8 mouse cellular contexts compared by ENCODE assay signal in genomic region chr5:115509790-115510689, GRCm38 (mm10). TPM values are rescaled to one million over a fixed set of nuclear protein-coding genes. Genes with fewer than 3 reads are reported as not detected.
DNase-seq lines count a peak whose midpoint lies in the region; ATAC-seq and TF ChIP-seq lines count a peak whose summit lies in the region.

No protein-coding gene starts in this region.

- H3K4me3 ChIP-seq in layer of hippocampus, adult 2 months = peak overlapping the region; percentile 94; the same call in 1 of the 2 replicates
- H3K4me3 ChIP-seq in embryonic facial prominence, embryonic 14.5 days (ENCODE audit: low read depth, low read length) = peak overlapping the region; percentile 92
- H3K4me3 ChIP-seq in intestine, embryonic 16.5 days (ENCODE audit: low read length) = peak overlapping the region; percentile 89; the same call in 1 of the 2 replicates

- TF ChIP-seq CTCF in layer of hippocampus, adult 2 months (conservative IDR thresholded peaks at IDR 0.05) = no peak

- peak overlapping the region; percentile 87 for H3K27ac ChIP-seq in layer of hippocampus, adult 2 months
- H3K27ac ChIP-seq in embryonic facial prominence, embryonic 14.5 days (replicated peaks; ENCODE audit: low read depth, low read length) = peak overlapping the region; percentile 65
- peak overlapping the region; percentile 65 for H3K27ac ChIP-seq in intestine, embryonic 16.5 days (ENCODE audit: low read length)

- H3K4me2 ChIP-seq in embryonic facial prominence, embryonic 14.5 days (ENCODE audit: low read depth, low read length) = peak overlapping the region; percentile 94
- peak overlapping the region; percentile 89 for H3K4me2 ChIP-seq in intestine, embryonic 16.5 days (ENCODE audit: low read depth, low read length)

- 49% methylated on average over 15 of the region's 15 CpGs for WGBS in embryonic facial prominence, embryonic 14.5 days
- WGBS in intestine, embryonic 16.5 days = 70% methylated on average over 15 of the region's 15 CpGs

- no peaks in the 10 kb centered on the region for H3K27me3 ChIP-seq in embryonic facial prominence, embryonic 14.5 days (replicated peaks; ENCODE audit: control insufficient read depth, insufficient read depth, low read length)
- H3K27me3 ChIP-seq in intestine, embryonic 16.5 days (replicated peaks; ENCODE audit: control insufficient read depth, insufficient read depth, low read length) = no peaks in the 10 kb centered on the region

- no peak for ATAC-seq in embryonic facial prominence, embryonic 14.5 days (ENCODE audit: low read depth)
- no peak for ATAC-seq in intestine, embryonic 16.5 days
- peak; percentile 58 for ATAC-seq in monocyte, adult 5-6 weeks (replicated peaks; ENCODE audit: insufficient number of reproducible peaks, low FRiP score, low TSS enrichment, poor library complexity, severe bottlenecking)

- no peaks in the 10 kb centered on the region for H3K9me3 ChIP-seq in embryonic facial prominence, embryonic 14.5 days (ENCODE audit: control insufficient read depth, low read length)
- no peaks in the 10 kb centered on the region for H3K9me3 ChIP-seq in intestine, embryonic 16.5 days (ENCODE audit: control insufficient read depth, low read length)

- peaks cover 38% of the 10 kb centered on the region for H3K4me1 ChIP-seq in embryonic facial prominence, embryonic 14.5 days (ENCODE audit: control insufficient read depth, insufficient read depth, low read length)
- H3K4me1 ChIP-seq in intestine, embryonic 16.5 days (ENCODE audit: control insufficient read depth, insufficient read depth, low read length) = peaks cover 49% of the 10 kb centered on the region

- peak overlapping the region; percentile 92 for H3K9ac ChIP-seq in embryonic facial prominence, embryonic 14.5 days (ENCODE audit: low read depth, low read length)
- peak overlapping the region; percentile 96 for H3K9ac ChIP-seq in intestine, embryonic 16.5 days (ENCODE audit: low read depth, low read length)

- no peak for DNase-seq in layer of hippocampus, adult 2 months (ENCODE audit: low spot score in 2 of 2)
- DNase-seq in layer of hippocampus, postnatal 25 days (ENCODE audit: extremely low spot score in 1 of 2, low spot score in 1 of 2) = no peak
- DNase-seq in embryonic facial prominence, embryonic 14.5 days (ENCODE audit: low spot score) = peak; percentile 42
- DNase-seq in spleen, postnatal 4 days (ENCODE audit: low spot score in 2 of 2) = no peak
- DNase-seq in spleen, postnatal 14 days (ENCODE audit: low spot score in 2 of 2) = no peak
- DNase-seq in embryo, embryonic 9.5 days (ENCODE audit: extremely low spot score) = no peak

- H3K36me3 ChIP-seq in embryonic facial prominence, embryonic 14.5 days (ENCODE audit: control insufficient read depth, insufficient read depth, low read length) = no peaks in the 10 kb centered on the region
- no peaks in the 10 kb centered on the region for H3K36me3 ChIP-seq in intestine, embryonic 16.5 days (ENCODE audit: control insufficient read depth, insufficient read depth, low read length)

RNA-seq across cellular contexts. Expression of gene Pxn, which starts 3.6 kb away (rescaled TPM):
- total RNA-seq in layer of hippocampus, adult 2 months (2021) = 10 to 100 TPM; 40.8 to 47.3 TPM
- total RNA-seq in layer of hippocampus, postnatal 25 days (2021) = 10 to 100 TPM; 30.9 to 41.9 TPM
- polyA plus RNA-seq in embryonic facial prominence, embryonic 14.5 days (2014; fragmentation: Nextera tagmentation; extraction: Ambion mirVana) = 28.6 and 28.8 TPM in 2 replicates
- polyA plus RNA-seq in intestine, embryonic 16.5 days (2015; fragmentation: Nextera tagmentation; extraction: Ambion mirVana) = 71.9 and 88.2 TPM in 2 replicates
- 85.9 to 113 TPM (median 106 TPM) in 3 replicates for total RNA-seq in monocyte, adult 5-6 weeks (2017)

RNA-seq across cellular contexts. Expression of gene Sirt4, which starts 25.5 kb away (rescaled TPM):
- 10 to 100 TPM; 37.8 to 56.5 TPM for total RNA-seq in layer of hippocampus, adult 2 months (2021)
- total RNA-seq in layer of hippocampus, postnatal 25 days (2021) = 10 to 100 TPM; 27.6 to 39.7 TPM
- polyA plus RNA-seq in embryonic facial prominence, embryonic 14.5 days (2014; fragmentation: Nextera tagmentation; extraction: Ambion mirVana) = 13.9 and 20.3 TPM in 2 replicates
- 20.4 and 23.1 TPM in 2 replicates for polyA plus RNA-seq in intestine, embryonic 16.5 days (2015; fragmentation: Nextera tagmentation; extraction: Ambion mirVana)
- 5.2 to 10.7 TPM (median 7.8 TPM) in 3 replicates for total RNA-seq in monocyte, adult 5-6 weeks (2017)

RNA-seq across cellular contexts. Expression of gene Pla2g1b, which starts 44.0 kb away (rescaled TPM):
- not detected for total RNA-seq in layer of hippocampus, adult 2 months (2021)
- total RNA-seq in layer of hippocampus, postnatal 25 days (2021) = not detected
- not detected in 2 replicates for polyA plus RNA-seq in embryonic facial prominence, embryonic 14.5 days (2014; fragmentation: Nextera tagmentation; extraction: Ambion mirVana)
- polyA plus RNA-seq in intestine, embryonic 16.5 days (2015; fragmentation: Nextera tagmentation; extraction: Ambion mirVana) = 1.2 and 1.3 TPM in 2 replicates
- not detected in 3 replicates for total RNA-seq in monocyte, adult 5-6 weeks (2017)

RNA-seq across cellular contexts. Expression of gene Rplp0, which starts 49.2 kb away (rescaled TPM):
- total RNA-seq in layer of hippocampus, adult 2 months (2021) = 100 to 1,000 TPM; 225 to 234 TPM
- 100 to 1,000 TPM; 251 to 264 TPM for total RNA-seq in layer of hippocampus, postnatal 25 days (2021)
- polyA plus RNA-seq in embryonic facial prominence, embryonic 14.5 days (2014; fragmentation: Nextera tagmentation; extraction: Ambion mirVana) = 1,928 and 1,996 TPM in 2 replicates
- 1,506 and 1,615 TPM in 2 replicates for polyA plus RNA-seq in intestine, embryonic 16.5 days (2015; fragmentation: Nextera tagmentation; extraction: Ambion mirVana)
- 991 to 1,396 TPM (median 1,306 TPM) in 3 replicates for total RNA-seq in monocyte, adult 5-6 weeks (2017)

RNA-seq across cellular contexts. Expression of gene Gcn1l1, which starts 55.0 kb away (rescaled TPM):
- 10 to 100 TPM; 74.5 to 76.7 TPM for total RNA-seq in layer of hippocampus, adult 2 months (2021)
- total RNA-seq in layer of hippocampus, postnatal 25 days (2021) = 10 to 100 TPM; 65.8 to 79.7 TPM
- 40.3 and 41.9 TPM in 2 replicates for polyA plus RNA-seq in embryonic facial prominence, embryonic 14.5 days (2014; fragmentation: Nextera tagmentation; extraction: Ambion mirVana)
- polyA plus RNA-seq in intestine, embryonic 16.5 days (2015; fragmentation: Nextera tagmentation; extraction: Ambion mirVana) = 25.5 and 26.3 TPM in 2 replicates
- 16.9 to 37.5 TPM (median 22.8 TPM) in 3 replicates for total RNA-seq in monocyte, adult 5-6 weeks (2017)
